Mouse (Mus musculus): ENCODE data around the gene Iqsec3.
A peak's percentile ranks its signal among the peaks of the same experiment; 100 is the strongest.

Iqsec3 gene

GRCm38 (mm10) chr6:121473093-121473821 lies at the start of gene Iqsec3:
Gene Iqsec3, minus strand, starts transcription at chr6:121473678.
- DNase-seq (ENCODE audit: low read depth, low spot score): peak; percentile 88

GRCm38 (mm10) chr6:121522106-121522705 lies 48.7 kb upstream of the Iqsec3 start:
- DNase-seq (ENCODE audit: low read depth, low spot score): no peak

GRCm38 (mm10) chr6:121521030-121521429 lies 47.6 kb upstream of the Iqsec3 start:
- no peak for DNase-seq (ENCODE audit: low read depth, low spot score)

- no peak for DNase-seq (ENCODE audit: low read depth, low spot score)
Measured at GRCm38 (mm10) chr6:121519896-121520295, 46.4 kb upstream of the Iqsec3 start.

GRCm38 (mm10) chr6:121519266-121519810 lies 45.9 kb upstream of the Iqsec3 start:
- no peak for DNase-seq (ENCODE audit: low read depth, low spot score)

- no peak for DNase-seq (ENCODE audit: low read depth, low spot score)
Measured at GRCm38 (mm10) chr6:121517726-121518125, 44.2 kb upstream of the Iqsec3 start.

- DNase-seq (ENCODE audit: low read depth, low spot score): no peak
Measured at GRCm38 (mm10) chr6:121510381-121510780, 36.9 kb upstream of the Iqsec3 start.

GRCm38 (mm10) chr6:121509871-121510270 lies 36.4 kb upstream of the Iqsec3 start:
- DNase-seq (ENCODE audit: low read depth, low spot score): no peak

GRCm38 (mm10) chr6:121508266-121508665 lies 34.8 kb upstream of the Iqsec3 start:
- DNase-seq (ENCODE audit: low read depth, low spot score): peak; percentile 72

- DNase-seq (ENCODE audit: low read depth, low spot score): peak; percentile 17
Measured at GRCm38 (mm10) chr6:121501044-121501638, 27.7 kb upstream of the Iqsec3 start.

- DNase-seq (ENCODE audit: low read depth, low spot score): no peak
Measured at GRCm38 (mm10) chr6:121499856-121500255, 26.4 kb upstream of the Iqsec3 start.

- DNase-seq (ENCODE audit: low read depth, low spot score): peak; percentile 37
Measured at GRCm38 (mm10) chr6:121498819-121499535, 25.5 kb upstream of the Iqsec3 start.

- DNase-seq (ENCODE audit: low read depth, low spot score): no peak
Measured at GRCm38 (mm10) chr6:121495606-121496005, 22.1 kb upstream of the Iqsec3 start.

GRCm38 (mm10) chr6:121495026-121495425 lies 21.5 kb upstream of the Iqsec3 start:
- DNase-seq (ENCODE audit: low read depth, low spot score): no peak

- DNase-seq (ENCODE audit: low read depth, low spot score): peak; percentile 54
Measured at GRCm38 (mm10) chr6:121494319-121494718, 20.8 kb upstream of the Iqsec3 start.

GRCm38 (mm10) chr6:121491339-121491738 lies 17.9 kb upstream of the Iqsec3 start:
- DNase-seq (ENCODE audit: low read depth, low spot score): no peak

GRCm38 (mm10) chr6:121472273-121472672 lies 1.2 kb downstream of the Iqsec3 start:
- no peak for DNase-seq (ENCODE audit: low read depth, low spot score)

GRCm38 (mm10) chr6:121468235-121468634 lies 5.2 kb downstream of the Iqsec3 start:
- DNase-seq (ENCODE audit: low read depth, low spot score): no peak

GRCm38 (mm10) chr6:121462628-121463340 lies 10.7 kb downstream of the Iqsec3 start:
- DNase-seq (ENCODE audit: low read depth, low spot score): peak; percentile 9

- peak; percentile 4 for DNase-seq (ENCODE audit: low read depth, low spot score)
Measured at GRCm38 (mm10) chr6:121457381-121457780, 16.1 kb downstream of the Iqsec3 start.

GRCm38 (mm10) chr6:121456651-121457050 lies 16.8 kb downstream of the Iqsec3 start:
- DNase-seq (ENCODE audit: low read depth, low spot score): no peak

Measured in R1 (cell line).